Mouse (Mus musculus) cerebellum, adult 2 months (tissue): ENCODE measurements around the gene Ccdc141.

Experiments used
- CTCF ChIP-seq: fragments of 200-500 bp; IDR thresholded peaks from 2 replicates; pipeline ENCODE4 v1.5.1; 2011; ENCODE audit warnings: low read depth, mild to moderate bottlenecking, control low read depth, low read length, moderate library complexity, borderline replicate concordance; ENCODE audit not compliant: insufficient read depth
- POLR2A ChIP-seq: fragments of 200-500 bp; IDR thresholded peaks from 2 replicates; pipeline ENCODE4 v1.6.1; 2011; ENCODE audit warnings: low read length, control low read depth, borderline replicate concordance; ENCODE audit not compliant: insufficient read depth

DNA sequence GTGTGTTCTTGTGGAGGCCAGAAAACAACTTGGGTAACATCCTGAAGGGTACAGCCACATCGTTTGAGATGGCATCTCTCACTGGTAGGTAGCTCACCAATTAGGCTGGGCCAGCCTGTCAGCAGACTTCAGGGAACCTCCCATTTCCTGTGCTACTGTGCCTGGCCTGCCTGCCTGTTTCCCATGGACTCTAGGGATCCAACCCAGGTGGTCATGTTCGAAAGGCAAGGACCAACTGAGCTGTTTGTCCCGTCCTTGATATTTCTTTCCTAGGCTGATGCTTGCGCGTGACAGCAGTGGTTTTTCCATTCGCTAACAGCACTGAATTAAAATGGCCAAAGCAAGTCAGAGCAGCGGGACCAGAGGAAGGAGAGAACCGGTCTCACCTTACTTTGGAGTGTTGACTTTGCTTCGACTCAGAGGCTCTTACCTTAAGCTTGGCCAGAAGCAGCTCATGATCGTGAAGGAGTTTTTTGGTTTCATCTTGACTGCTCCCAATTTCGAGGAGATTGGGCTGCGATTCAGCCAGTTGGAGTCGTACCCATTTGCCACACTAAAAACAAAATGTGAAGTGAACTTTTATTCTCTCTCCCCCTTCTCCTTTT lies 2.3 kb downstream of the Ccdc141 start:
- TF ChIP-seq POLR2A (no peak), CTCF (no peak)
